Mouse (Mus musculus): ENCODE data around the gene Limk1.
"Not testable (repeated sequence)": the region's sequence is repeated elsewhere in the genome, so short reads cannot be mapped to it uniquely, and the experiment has no call there.

Limk1 gene

GRCm38 (mm10) chr5:134677491-134677890, 10.9 kb downstream of the Limk1 start:
- no peak for DNase-seq (ENCODE audit: low spot score)

DNA sequence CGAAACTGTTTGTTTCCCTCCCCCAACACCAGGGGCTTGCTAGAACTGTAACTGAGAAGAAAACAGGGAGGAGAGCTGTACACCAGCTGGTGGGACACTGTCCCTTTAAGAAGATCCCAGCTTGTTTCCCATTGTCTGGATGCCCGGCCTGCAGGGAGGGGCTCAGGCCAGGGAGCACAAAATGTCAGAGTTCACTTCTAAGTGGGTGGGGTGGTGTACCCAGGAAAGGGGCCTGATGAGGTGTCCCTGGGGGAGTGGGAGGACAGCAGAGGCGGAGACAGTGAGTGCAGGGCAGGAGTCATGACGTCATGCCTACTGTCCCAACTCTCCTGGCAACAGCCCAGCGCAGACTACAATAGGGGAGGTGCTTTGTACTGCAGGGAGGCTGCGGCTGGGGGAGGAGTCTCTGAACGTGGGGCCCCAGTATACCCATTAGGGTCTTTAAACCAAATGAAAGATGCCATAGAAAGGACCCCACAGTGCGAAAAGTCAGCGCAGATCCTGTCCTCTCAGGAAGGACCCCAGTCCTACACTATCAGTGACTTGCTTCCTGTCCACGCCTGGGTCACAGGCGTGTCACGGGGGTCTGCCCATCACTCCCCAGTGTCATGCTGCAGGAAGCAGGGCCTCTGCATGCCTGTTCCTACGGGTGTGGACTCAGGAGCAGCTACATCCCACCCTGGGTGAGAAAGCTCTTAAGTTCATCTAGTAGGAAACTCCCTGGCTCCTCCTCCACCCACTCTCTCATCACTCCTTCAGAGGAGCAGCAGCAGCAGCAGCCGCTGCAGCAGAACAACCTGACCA, 12.2 kb downstream of the Limk1 start:
- DNase-seq (ENCODE audit: low spot score) = peak; percentile 71

- no peak for DNase-seq (ENCODE audit: low spot score)
Observed at GRCm38 (mm10) chr5:134674977-134675376, 13.4 kb downstream of the Limk1 start.

GRCm38 (mm10) chr5:134672611-134673010, 15.8 kb downstream of the Limk1 start:
- DNase-seq (ENCODE audit: low spot score) = no peak

GRCm38 (mm10) chr5:134672198-134672516, 16.2 kb downstream of the Limk1 start:
- DNase-seq (ENCODE audit: low spot score) = no peak

DNA sequence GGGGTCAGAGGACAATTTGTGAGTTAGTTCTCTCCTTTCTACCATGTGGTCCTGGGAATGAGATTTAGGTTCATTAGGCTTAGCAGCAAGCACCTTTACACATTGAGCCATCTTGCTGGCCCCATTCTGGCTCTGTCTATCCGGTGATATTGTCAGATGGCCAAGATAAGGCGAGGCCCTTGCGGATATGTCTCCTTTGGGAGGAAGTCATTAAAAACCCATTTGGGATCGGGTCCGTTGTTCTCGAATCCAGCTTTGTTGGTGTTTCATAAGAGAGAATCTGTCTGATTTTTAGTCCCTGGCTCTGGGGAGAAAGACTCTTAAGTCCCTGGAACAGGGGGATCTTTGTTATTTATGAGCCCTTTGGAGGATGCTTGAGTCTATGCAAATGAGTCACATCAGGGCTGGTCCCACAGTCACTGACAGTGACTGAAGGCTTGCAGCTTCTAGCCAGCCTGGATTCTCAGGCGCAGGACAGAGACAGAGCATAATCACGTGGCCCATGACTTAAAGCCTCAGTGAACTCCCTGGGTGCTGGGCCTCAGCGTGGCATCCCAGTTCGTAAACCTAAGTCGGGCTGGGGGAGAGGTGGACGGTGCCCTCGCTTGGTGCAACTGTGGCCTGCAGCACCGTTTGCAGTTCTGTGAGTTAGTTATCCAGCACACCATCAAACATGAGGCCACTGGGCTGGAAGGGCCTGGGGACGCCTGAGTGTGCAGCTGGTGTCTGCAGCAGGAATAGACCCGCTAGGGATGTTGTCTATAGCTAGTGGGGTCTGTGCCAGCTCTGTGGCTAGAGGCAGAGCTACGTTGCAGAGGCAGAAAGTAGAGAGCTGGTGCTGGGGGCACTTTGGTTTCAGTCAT, 16.8 kb downstream of the Limk1 start:
- no peak for DNase-seq (ENCODE audit: low spot score)

GRCm38 (mm10) chr5:134669001-134669708, 19.2 kb downstream of the Limk1 start:
- DNase-seq (ENCODE audit: low spot score) = no peak

DNA sequence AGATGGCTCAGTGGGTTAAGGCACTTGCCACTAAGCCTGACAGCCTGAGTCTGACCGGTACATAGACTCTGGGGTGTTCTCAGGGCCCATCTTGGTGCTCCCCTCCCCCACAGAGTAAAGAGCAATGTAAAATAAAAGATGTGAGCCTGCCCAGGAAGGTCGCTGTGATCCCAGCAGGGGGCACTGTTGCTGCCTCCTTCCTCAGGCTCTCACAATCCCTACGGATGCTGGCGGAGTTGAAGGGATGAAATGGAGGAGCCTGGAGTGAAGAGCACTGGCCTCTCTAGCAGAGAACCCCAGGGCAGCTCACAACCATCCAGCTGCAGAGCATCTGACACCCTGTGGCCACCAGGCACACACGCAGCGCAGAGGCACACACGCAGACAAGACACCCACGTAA, 19.9 kb downstream of the Limk1 start:
- DNase-seq (ENCODE audit: low spot score) = no peak

DNA sequence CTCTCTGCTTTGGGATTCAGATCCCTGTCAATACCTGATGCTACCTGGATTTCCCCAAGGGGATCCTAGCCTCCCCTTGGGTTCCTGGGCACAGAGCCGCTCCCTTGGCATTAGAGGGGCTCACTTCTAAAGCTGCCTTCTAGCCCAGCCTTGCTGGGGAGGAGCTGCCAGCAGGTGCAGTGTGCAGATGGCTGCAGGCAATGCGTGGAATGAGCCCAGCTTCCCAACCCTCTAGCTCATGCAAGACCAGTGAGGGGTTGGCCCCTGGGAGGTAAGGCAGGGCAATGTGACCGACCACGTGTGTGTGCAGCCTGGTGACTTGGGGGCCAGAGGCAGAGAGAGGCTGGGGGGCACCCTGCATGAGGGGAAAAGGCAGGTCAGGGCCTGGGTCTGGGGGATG, 31.7 kb downstream of the Limk1 start:
- no peak for DNase-seq (ENCODE audit: low spot score)

GRCm38 (mm10) chr5:134652015-134652414, 36.4 kb downstream of the Limk1 start:
- no peak for DNase-seq (ENCODE audit: low spot score)

- DNase-seq (ENCODE audit: low spot score) = peak; percentile 33
Observed at GRCm38 (mm10) chr5:134650926-134651325, 37.5 kb downstream of the Limk1 start.

DNA sequence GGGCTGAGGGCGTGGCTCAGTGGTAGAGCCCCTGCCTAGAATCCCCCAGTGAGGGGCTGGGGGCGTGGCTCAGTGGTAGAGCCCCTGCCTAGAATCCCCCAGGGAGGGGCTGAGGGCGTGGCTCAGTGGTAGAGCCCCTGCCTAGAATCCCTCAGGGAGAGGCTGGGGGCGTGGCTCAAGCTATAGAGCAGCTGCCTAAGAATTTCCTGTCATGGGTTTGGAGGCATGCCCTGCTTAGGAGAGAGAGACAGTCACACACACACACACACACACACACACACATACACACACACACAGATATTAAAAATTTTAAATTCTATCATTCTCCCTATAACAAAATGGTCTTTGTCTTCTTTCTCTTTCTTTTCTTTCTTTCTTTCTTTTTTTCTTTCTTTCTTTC, 39.4 kb downstream of the Limk1 start:
- DNase-seq (ENCODE audit: low spot score) = not testable (repeated sequence)

GRCm38 (mm10) chr5:134647394-134647793, 41.0 kb downstream of the Limk1 start:
- no peak for DNase-seq (ENCODE audit: low spot score)

DNA sequence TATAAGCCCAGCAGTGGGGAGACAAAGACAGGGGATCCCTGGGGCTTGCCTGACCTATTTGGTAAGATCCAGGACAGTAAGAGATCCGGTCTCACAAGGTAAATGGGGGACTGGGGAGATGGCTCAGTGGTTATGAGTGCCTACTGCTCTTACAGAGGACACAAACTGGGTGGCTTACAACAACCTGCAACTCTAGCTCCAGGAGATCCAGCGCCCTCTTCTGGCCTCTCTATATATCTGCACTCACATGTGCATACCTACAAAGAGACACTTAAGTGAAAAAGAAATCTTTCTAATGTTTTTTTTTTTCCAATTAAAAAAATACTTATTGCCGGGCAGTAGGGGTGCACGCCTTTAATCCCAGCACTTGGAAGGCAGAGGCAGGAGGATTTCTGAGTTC, 41.9 kb downstream of the Limk1 start:
- DNase-seq (ENCODE audit: low spot score) = no peak

DNA sequence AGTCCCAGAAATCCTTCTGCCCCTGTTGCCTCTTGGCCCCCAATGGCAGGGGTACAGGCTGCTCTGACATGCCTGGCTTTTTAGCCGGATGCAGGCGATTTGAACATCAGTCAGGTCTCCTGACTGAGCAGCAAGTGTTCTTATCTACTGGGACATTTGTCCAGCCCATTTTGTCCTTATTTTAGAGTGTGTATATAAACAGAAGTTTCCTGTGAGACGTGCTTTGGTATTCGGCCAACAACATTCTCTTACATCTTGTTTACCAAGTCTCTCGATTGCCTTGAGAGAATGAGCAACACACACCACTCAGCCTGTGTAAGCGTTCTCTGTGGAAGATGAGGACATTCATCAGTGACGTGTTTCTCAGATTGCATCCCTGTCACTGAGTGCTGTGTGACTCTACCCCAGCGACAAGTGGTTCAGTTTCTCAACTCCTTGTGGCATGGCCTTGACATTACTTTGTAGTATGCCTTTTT, 43.7 kb downstream of the Limk1 start:
- DNase-seq (ENCODE audit: low spot score) = no peak

- DNase-seq (ENCODE audit: low spot score) = no peak
Observed at GRCm38 (mm10) chr5:134644121-134644520, 44.3 kb downstream of the Limk1 start.

DNA sequence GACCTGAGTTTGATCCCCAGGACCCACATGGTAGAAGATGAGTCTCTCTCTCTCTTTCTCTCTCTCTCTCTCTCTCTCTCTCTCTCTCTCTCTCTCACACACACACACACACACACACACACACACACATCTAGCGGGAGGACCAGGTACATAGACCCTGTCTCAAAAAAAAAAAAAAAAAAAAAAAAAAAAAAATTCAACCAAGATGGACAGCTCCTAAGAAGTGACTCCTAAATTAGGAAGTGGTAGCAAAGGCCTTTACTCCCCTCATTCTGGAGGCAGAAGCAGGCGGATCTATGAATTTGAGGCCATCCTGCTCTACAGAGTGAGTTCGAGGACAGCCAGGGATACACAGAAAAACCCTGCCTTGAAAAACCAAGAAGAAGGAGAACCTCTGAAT, 48.0 kb downstream of the Limk1 start:
- DNase-seq (ENCODE audit: low spot score) = no peak

- peak; percentile 98 for DNase-seq (ENCODE audit: low spot score)
Observed at GRCm38 (mm10) chr5:134639269-134639682, 49.1 kb downstream of the Limk1 start, which contains the start of gene Eif4h. TSS of gene Eif4h (minus strand) at chr5:134639490.

DNA sequence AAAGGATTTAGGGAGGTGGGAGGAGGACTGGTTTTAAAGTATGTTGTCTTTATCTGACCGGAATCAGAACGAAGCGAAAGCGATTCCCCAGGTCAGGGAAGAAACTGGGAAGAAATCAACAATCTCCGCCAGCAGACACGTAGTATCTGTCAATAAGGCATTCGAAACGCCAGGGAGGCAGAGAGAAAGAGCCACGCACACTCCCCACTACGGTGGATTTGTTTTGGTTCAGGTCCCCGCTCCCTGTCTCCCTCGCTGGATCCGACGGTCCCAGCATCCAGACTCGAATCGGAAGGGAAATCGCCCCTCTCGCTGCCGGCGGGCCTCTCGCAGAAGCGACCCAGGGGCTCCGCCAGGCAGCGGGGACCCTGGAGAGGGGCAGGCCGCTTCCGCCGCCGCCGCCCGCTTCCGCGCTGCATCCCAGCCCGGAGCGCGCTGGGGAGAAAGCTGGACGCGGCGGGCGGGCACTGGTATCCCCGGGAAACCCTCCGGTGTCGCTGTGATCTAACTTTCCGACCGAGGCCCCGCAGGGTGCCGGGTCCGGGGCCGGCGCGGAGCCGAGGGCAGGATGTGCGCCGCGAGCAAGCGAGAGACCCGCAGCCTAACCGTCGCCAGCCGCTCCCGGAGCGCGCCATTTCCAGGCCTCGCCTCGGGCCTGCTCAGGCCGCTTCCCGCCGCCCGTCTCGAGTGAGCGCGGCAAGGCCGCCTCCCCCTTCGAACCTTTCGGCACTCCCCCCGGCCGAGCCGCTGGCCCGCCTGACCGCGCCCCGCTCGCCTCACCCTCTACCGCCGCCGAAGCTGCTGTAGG, 49.7 kb downstream of the Limk1 start:
- no peak for DNase-seq (ENCODE audit: low spot score)

GRCm38 (mm10) chr5:134637820-134638367, 50.5 kb downstream of the Limk1 start:
- no peak for DNase-seq (ENCODE audit: low spot score)

GRCm38 (mm10) chr5:134632841-134633240, 55.6 kb downstream of the Limk1 start:
- no peak for DNase-seq (ENCODE audit: low spot score)

All from urinary bladder, postnatal 25 days (tissue).